Mouse (Mus musculus) left cerebral cortex, adult 2 months (tissue): Measurements from ENCODE around the gene Psmb11. TPM values are rescaled to one million over a fixed set of nuclear protein-coding genes. Genes with fewer than 3 reads are reported as not detected.

ENCODE experiments used
- DNase-seq, 2 experiments: peaks; one replicate each; pipeline ENCODE4 v3.0.0; 2021 to 2022; ENCODE audit warnings: low spot score in 2 of 2, mixed read lengths in 1 of 2; ENCODE audit errors: extremely low spot score in 1 of 2
- H3K27ac ChIP-seq: fragments of 200-600 bp; 2 replicates; pipeline ENCODE4 v1.8.1; 2022
- H3K4me3 ChIP-seq: fragments of 200-600 bp; 2 replicates; pipeline ENCODE4 v1.8.1; 2022
- CTCF ChIP-seq: fragments of 200-600 bp; IDR thresholded peaks from 2 replicates; pipeline ENCODE4 v1.8.1; 2022; ENCODE audit warnings: antibody characterized with exemption, mild to moderate bottlenecking, moderate library complexity
- intact Hi-C: fragments of 180-260 bp; cut with DNase I; formaldehyde crosslinking; loops from one replicate; pipeline ENCODE4 v1.15.1; 2025
- total RNA-seq, 2 experiments: library from RNA; stranded (reverse); gene quantifications; 2 replicates each; pipeline ENCODE4 v1.2.3; 2021

Psmb11 gene
- total RNA-seq, 2 experiments from 2014 or later, result not detected

DNA sequence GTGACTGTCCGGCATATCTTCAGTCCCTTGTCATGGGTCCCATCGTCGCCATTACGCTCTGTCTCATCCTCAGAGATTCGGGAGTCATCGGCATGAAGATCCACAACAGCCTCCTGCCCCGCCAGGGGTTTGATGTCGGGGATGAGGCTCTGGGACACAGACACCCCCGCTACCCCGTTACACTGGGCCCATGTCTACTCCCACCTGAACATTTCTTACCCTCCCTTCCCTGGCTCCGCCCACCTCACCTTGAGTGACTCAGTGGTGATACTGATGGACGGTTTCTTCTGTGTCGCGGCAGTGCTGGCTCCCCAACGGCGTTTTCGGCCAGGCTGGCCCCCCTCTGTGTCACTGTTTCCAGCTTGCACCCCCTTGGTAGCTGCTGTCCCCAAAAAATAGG is 25.2 kb downstream of the Psmb11 start:
- intact Hi-C loops, result no loop called here

DNA sequence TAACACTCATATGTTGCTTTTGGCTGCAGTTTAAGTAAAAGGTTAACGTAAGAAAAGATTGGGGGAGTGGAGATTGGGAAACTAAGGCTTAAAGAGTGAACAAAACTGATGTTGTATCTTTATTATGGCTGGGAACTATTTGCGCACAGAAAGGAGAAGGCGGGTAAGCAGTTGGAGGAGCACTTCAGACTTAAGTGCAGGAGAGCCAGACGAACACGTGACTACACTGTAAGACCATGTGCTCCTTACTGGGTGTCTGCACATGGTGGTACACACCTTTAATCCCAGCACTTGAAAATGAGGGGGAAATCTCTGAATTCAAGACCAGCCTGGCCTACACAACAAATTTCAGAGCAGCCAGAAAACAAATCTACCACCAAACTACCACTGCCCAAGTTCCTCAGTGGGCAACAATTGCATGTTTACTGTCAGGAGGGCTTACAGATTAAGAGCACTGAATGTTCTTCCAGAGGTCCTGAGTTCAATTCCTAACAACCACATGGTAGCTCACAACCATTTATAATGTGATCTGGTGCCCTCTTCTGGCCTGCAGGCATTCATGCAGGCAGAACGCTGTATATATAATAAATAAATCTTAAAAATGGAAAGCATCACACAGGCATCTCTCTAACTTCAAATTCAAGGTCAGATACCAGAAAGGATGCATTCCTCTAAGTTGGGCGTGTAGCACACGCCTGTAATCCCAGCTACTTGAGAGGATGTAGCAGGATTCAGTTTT is 25.8 kb downstream of the Psmb11 start:
- DNase-seq, result no peak
- intact Hi-C loops, result no loop called here
- Histone ChIP-seq H3K27ac (no peak overlapping the region), H3K4me3 (no peak overlapping the region)
- peak; percentile 64 for TF ChIP-seq CTCF

More for the DNA sequence above, 25.2 kb downstream of the Psmb11 start:
- no peak overlapping the region for H3K27ac ChIP-seq
- TF ChIP-seq CTCF, result no peak
- no peak overlapping the region for H3K4me3 ChIP-seq
- DNase-seq, result no peak

DNA sequence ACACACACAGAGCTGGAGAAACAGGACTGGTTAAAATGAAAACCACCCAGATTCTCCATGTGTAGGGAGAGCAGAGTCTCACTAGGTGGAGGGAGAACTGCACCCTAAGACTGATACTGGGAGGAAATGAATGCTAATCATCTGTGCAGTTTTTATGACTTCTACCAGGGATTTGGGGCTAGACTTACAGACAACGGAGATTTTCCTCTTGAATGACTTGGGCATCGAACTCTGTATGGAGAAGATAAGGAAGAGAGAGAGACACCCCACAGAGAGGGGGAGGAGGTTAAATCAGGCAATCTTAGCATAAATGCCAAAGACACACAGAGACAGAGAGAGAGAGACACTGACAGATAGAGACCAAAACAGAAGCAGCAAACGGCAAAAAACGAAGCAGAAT is 26.7 kb downstream of the Psmb11 start:
- no peak overlapping the region for H3K27ac ChIP-seq
- TF ChIP-seq CTCF, result no peak
- intact Hi-C loops, result no loop called here
- DNase-seq, result no peak
- H3K4me3 ChIP-seq, result no peak overlapping the region

DNA sequence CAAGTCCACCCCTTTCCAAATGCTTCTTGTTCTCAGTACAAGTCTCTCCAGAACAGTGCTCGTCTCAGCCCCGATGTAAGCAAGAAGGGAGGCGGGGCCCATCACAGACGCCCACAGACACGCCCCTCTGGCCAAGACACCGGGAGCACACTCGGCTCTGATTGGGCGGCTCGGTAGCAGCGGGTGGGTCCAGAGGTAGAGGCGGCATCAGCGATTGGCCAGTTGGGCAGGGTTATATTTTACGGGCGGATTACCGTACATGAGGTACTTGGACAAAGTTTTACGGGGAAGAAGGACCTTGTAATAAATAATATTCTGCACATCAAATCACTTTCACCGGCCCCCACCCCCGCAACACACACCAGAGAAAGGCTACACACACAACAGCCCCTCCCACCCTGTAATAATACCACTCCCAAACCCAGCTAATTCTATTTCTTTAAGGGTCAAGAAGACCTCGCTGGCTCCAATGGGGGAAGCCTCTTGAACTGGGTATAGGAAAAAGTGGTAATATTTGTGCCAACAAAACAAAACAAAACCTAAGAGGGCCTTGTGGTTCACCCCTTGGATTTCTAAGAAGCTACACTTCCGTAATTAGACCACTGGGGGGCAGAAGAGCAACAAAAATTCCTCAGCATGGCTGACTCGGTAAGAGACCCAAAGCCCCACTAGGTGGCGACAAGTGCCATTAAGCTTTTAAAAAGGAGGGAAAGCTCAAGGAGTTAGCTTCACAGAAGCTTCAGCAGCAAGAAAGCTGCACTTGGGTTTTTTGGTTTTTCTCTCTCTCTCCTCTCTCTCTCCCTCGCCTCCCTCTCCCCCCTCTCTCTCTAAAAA is 29.6 kb downstream of the Psmb11 start:
- peak; percentile 80 to 82 for DNase-seq
- no peak overlapping the region for H3K4me3 ChIP-seq
- intact Hi-C loops, result loop anchor here (2.0 kb wide), 1 partner anchor 50 kb away; no protein-coding TSS in a partner anchor
- H3K27ac ChIP-seq, result no peak overlapping the region
- peak; percentile 95 for TF ChIP-seq CTCF

DNA sequence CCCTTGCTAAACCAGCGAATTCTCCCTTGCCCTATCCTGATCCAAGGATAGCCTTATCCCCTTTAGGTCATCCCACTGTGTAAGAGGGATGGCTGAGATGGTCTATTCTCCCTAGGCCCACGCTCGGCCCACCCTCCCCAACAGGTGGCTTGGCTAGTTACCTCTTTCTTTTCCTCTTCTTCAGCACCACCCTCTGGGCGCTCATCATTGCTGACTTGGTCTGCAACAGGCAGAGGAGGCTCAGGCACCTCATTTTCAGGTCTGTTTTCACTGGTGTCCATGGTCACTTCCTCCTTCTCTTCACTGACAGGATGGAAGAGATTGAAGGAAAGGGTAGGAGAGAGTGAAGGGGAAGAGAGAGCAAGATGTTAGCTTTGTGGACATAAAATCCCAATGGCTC is 30.3 kb downstream of the Psmb11 start:
- H3K27ac ChIP-seq, result no peak overlapping the region
- DNase-seq, result no peak
- intact Hi-C loops, result loop anchor here (2.0 kb wide), 1 partner anchor 49 kb away; no protein-coding TSS in a partner anchor
- H3K4me3 ChIP-seq, result no peak overlapping the region
- no peak for TF ChIP-seq CTCF

DNA sequence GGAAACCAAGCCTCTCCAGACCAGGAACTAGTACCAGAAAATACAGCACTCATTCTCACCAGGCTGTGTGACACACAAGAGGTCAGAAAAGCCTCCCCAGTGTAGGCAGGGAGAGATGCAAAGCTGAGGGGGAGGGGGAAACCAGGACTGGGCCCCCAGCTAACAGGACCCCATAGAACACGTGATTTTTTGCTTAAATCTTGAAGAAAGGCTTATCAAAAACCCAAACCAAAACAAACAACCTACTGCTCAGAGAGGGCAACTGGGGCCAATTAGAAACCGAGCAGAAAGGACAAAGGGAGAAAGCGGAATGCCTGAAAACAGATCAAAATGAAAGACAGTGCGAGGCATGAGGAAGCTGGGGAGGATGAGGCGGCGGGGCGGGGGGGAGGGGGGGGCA is 31.6 kb downstream of the Psmb11 start:
- peak overlapping the region; percentile 94 for H3K27ac ChIP-seq
- no peak for TF ChIP-seq CTCF
- intact Hi-C loops, result loop anchor here (2.0 kb wide), 1 partner anchor 34 kb away; the partner anchor contains the start of genes 1700123O20Rik and Acin1
- peak overlapping the region; percentile 79 for H3K4me3 ChIP-seq
- no peak for DNase-seq

DNA sequence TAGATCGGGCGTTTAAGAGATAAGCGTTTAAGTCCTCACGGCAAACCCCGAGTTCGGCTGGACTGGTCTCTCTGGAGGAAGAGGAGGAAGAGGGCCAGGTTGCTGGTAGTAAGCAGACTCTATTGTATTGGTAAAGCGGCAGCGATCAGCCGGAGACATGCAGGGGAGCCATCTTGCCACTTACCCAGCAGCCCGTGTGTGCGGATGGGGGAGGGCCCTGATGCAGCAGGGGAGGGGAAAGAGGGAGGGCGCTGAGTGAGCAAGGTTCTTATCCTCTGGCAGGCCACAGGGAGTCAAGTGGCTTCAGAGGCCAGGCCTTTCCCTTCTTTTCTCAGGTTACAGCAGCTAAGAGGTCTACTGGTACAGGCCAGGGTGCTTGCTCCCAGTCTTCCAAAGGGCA is 32.3 kb downstream of the Psmb11 start:
- intact Hi-C loops, result loop anchor here (2.0 kb wide), 1 partner anchor 33 kb away; the partner anchor contains the start of genes 1700123O20Rik and Acin1
- no peak; the same call in 1 of the 2 replicates for TF ChIP-seq CTCF
- Histone ChIP-seq H3K4me3 (peak overlapping the region; percentile 79), H3K27ac (peak overlapping the region; percentile 94)
- peak; percentile 79 to 82 for DNase-seq

DNA sequence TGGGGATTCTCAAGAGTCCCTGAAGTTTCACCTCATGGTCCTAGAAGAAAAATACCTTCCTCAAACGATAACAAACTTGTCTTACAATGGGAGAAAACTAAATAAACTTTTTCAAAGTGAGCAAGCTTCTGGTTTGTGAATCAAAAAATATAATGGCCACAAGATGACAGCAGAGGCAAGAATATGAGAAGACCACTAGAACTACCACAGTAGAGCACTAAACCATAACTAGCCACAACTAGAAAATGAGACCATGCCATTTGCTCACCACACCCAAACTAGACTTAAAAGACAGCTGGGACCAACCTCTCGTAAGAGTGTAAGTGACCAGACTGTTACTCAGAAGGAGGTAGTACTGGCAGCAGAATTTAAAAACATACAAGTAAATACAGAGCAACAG is 38.8 kb downstream of the Psmb11 start:
- Histone ChIP-seq H3K27ac (no peak overlapping the region), H3K4me3 (no peak overlapping the region)
- no peak for DNase-seq
- intact Hi-C loops, result no loop called here
- TF ChIP-seq CTCF, result peak; percentile 54

DNA sequence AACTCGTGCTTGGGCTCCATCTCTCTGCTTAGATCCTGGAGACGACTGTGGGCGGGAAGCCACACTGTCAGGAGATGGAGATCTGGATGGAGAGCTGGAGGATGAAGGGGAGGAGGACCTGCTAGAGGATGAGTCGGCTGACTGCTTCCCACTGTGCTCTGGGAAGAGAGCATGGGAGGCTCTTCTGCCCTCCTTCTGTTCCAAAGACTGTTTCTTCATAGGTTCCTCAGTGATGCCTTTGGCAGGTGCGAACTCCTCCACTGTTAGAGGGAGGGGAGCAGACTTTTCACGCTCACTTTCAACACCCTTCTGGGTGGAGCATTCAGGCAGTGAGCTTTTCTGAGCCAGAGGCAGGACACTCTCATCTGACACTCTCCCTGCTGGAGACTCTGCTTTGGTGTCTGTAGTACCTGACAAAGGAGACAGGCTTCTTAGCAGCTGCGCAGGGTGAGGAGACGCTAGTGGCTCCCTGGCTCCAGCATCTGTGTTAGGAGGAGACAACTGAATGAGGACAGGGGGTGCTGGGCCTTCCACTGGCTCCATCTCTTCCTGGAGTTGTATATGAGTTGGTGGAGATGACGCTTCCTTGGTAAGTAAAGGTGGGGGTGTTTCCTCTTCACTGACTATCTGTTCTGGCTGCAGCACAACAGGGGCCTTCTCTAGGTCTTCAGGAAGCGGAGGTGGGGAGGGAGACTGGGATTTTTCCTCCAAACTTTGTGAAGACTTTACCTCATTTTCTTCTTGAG is 43.4 kb downstream of the Psmb11 start:
- H3K4me3 ChIP-seq, result no peak overlapping the region
- intact Hi-C loops, result no loop called here
- peak overlapping the region; percentile 66; the same call in 1 of the 2 replicates for H3K27ac ChIP-seq
- DNase-seq, result peak; percentile 49
- no peak; the same call in 1 of the 2 replicates for TF ChIP-seq CTCF

DNA sequence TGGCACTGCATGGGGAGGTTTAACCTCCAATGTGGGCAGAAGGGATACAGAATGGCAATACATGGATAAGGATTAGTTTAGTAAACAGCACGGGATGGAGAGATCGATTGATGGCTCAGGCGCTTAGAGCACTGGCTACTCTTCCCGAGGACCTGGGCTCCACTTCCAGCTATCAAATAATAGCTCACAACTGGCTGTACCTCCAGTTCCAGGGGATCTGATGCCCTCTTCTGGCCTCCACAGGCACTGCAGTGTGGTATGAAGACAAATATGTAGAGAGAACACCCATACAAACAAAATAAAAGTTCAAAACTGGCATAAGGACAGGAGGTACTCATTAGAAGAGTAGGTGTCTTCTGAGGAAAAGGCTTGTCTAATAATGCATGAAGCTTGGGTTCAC is 48.1 kb downstream of the Psmb11 start:
- intact Hi-C loops, result no loop called here
- DNase-seq, result peak in 1 of 2 experiments; percentile 48
- TF ChIP-seq CTCF, result peak; percentile 79
- Histone ChIP-seq H3K4me3 (no peak overlapping the region), H3K27ac (no peak overlapping the region)

DNA sequence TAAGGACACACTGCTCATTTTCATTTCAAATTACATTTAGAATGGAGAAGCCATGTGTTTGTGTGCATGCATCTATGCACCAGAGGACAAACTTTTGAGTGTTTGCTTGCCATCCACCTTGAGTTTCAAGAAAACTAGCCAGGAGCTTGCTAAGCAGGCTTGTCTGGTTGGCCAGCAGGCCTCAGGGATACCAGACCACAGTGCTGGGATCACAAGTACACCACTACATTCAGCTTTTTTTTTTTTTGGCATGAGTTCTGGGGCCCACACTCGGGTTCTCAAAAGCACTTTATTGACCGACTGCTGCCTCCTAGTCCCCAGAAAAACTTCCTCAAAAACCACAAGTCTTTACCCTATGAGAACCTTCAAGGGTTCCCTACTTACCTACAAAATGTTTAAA is 53.1 kb downstream of the Psmb11 start:
- H3K27ac ChIP-seq, result no peak overlapping the region
- H3K4me3 ChIP-seq, result no peak overlapping the region
- TF ChIP-seq CTCF, result no peak
- intact Hi-C loops, result no loop called here
- DNase-seq, result no peak
